Mouse (Mus musculus) bone marrow, adult 2 months (tissue): ENCODE data around the gene B830017H08Rik. TPM values are rescaled to one million over a fixed set of nuclear protein-coding genes. Genes with fewer than 3 reads are reported as not detected.

ENCODE experiments used
- H3K27ac ChIP-seq: fragments of 200-500 bp; 2 replicates; pipeline ENCODE4 v1.5.1; 2012; ENCODE audit warnings: low read depth, mild to moderate bottlenecking, control low read depth, inconsistent platforms, low read length; ENCODE audit not compliant: control insufficient read depth, poor library complexity, insufficient read depth
- H3K4me1 ChIP-seq: fragments of 200-500 bp; 2 replicates; pipeline ENCODE4 v1.6.1; 2011; ENCODE audit warnings: low read length; ENCODE audit not compliant: control insufficient read depth, insufficient read depth
- H3K4me3 ChIP-seq: fragments of 200-500 bp; replicated peaks from 2 replicates; pipeline ENCODE3; 2011; ENCODE audit warnings: mild to moderate bottlenecking, low read depth, low read length, control low read depth; ENCODE audit not compliant: control insufficient read depth
- CTCF ChIP-seq: fragments of 200-500 bp; IDR thresholded peaks from 2 replicates; pipeline ENCODE4 v1.5.1; 2011; ENCODE audit warnings: low read length, control low read depth; ENCODE audit not compliant: control insufficient read depth, insufficient read depth
- POLR2A ChIP-seq: fragments of 200-500 bp; IDR thresholded peaks from 2 replicates; pipeline ENCODE4 v1.6.1; 2011; ENCODE audit warnings: low read depth, mild to moderate bottlenecking, control low read depth, low read length, borderline replicate concordance; ENCODE audit not compliant: control insufficient read depth
- WGBS: fragments of 180-500 bp; shearing (Covaris S2); methylation state at CpG from one replicate; pipeline ENCODE4 v1.1.7; 2018; 5-methylcytosine and 5-hydroxymethylcytosine counted together
- polyA plus RNA-seq: library from polyadenylated mRNA; stranded (reverse); fragments of >200 nt; gene quantifications from 2 replicates; pipeline ENCODE4 v1.2.4, GENCODE M21; 2011; ENCODE audit warnings: low replicate concordance; ENCODE audit not compliant: missing spikeins, insufficient read depth, insufficient read length

B830017H08Rik gene
- polyA plus RNA-seq, 1 experiment, result not detected

DNA sequence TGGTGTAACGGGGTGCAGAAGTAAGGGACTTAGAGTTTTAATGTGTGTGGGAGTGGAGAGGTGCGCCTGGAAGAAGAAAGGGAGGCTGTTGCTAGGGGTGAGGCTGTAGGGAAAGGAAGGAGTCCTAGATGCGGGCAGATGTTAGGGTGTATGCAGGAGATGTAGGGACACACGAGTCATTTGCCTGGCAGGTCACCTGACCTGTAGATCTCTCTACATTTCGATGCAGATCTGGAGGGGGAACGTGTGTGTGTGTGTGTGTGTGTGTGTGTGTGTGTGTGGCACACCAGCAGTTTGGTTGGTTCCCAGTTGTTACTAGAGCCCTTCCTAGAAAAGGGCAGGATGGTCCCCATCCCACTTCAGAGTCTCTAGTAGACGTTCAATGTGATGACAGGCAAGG is 27.9 kb upstream of the B830017H08Rik start:
- 12% methylated on average over 7 of the region's 7 CpGs for WGBS
- no peak overlapping the region for H3K27ac ChIP-seq
- TF ChIP-seq POLR2A (no peak), CTCF (no peak)
- H3K4me3 ChIP-seq, result no peak overlapping the region
- no peaks in the 10 kb centered on the region; the same call in 1 of the 2 replicates for H3K4me1 ChIP-seq

DNA sequence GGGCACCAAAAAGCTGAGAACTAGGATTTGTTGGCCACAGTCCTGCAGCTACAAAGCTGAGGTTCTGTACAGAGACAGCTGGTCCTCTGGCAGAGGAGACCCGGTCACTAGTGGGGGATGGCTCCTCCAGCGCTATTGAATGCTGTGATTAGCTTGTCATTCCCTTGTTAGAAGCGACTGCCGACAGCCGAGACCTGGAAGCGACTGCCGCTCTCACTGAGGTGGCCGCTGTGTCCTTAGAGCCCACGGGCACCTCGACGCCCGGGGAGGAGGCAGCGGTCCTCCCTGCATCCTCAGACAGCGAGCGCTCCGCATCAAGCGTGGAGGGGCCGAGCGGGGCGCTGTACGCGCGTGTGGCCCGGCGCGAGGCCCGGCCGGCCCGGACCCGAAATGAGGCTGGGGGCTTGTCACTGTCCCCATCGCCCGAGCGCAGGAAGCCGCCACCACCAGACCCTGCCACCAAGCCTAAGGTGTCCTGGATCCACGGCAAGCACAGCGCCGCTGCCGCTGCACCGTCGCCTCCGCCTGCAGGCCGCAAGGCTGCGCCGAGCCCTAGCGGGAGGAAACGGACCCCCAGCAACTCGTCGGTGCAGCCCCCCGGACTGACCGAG is 26.2 kb upstream of the B830017H08Rik start:
- Histone ChIP-seq H3K27ac (peak overlapping the region; percentile 17; the same call in 1 of the 2 replicates), H3K4me1 (no peaks in the 10 kb centered on the region; the same call in 1 of the 2 replicates), H3K4me3 (no peak overlapping the region)
- WGBS, result 5% methylated on average over 50 of the region's 50 CpGs
- no peak for TF ChIP-seq POLR2A
- TF ChIP-seq CTCF, result no peak

DNA sequence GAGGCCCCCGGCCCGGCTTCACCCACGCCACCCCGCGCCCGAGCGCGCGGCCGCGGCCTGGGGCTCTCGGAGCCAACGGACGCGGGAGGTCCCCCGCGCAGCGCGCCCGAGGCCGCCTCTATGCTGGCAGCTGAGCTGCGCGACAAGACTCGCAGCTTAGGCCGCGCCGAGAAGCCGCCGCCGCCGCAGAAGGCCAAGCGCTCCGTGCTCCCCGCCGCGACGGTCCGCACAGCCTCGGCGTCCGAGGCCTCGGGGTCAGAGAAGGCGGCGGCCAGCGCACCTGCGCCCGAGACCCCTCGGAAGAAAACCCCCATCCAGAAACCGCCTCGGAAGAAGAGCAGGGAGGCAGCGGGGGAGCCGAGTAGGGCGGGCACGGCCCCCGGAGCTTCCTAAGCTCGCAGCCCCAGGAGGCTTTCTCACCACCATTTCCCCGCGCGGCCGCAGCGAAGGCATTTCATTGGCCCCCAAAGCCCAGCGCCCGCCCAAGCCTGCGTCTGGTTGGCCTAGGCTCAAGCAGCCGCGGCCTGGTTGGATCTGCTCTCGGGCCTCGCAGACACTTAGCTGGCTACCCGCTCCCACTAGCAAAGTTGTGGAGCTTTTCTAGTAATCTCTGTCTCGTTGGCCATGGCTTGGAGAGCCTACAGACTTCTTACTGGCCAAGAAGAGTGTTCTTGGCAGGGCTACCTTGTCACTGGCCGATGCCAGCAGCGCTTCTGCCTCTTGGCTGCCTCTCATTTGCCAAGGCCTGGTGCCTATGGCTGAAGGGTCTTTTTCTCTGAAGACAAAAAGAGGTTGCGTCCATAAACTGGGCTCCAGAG is 25.5 kb upstream of the B830017H08Rik start:
- peak overlapping the region; percentile 17; the same call in 1 of the 2 replicates for H3K27ac ChIP-seq
- no peaks in the 10 kb centered on the region; the same call in 1 of the 2 replicates for H3K4me1 ChIP-seq
- peak overlapping the region; percentile 35 for H3K4me3 ChIP-seq
- no peak for TF ChIP-seq POLR2A
- no peak for TF ChIP-seq CTCF
- WGBS, result 4% methylated on average over 73 of the region's 73 CpGs

DNA sequence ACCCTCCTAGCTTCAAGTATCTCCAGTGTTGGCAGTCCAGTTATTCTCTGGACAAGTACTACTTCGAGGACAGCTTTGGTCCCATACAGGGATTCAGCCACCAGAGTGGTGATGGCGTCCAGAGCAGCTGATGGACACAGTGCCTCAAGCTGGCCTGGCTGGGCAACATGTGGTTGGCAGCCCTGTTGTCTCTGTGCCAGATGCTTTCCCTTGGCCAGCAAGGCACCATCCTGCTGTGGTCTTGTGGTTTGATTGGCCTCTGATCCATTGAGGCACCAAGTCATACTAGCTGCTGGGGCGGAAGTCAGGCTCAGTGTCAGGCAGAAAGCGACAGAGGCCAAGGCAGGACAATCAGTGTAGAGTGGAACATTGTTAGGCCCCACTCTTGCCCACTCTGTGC is 23.8 kb upstream of the B830017H08Rik start:
- Histone ChIP-seq H3K27ac (no peak overlapping the region), H3K4me3 (no peak overlapping the region), H3K4me1 (no peaks in the 10 kb centered on the region; the same call in 1 of the 2 replicates)
- 62% methylated on average over 4 of the region's 4 CpGs for WGBS
- TF ChIP-seq CTCF (no peak), POLR2A (no peak)

DNA sequence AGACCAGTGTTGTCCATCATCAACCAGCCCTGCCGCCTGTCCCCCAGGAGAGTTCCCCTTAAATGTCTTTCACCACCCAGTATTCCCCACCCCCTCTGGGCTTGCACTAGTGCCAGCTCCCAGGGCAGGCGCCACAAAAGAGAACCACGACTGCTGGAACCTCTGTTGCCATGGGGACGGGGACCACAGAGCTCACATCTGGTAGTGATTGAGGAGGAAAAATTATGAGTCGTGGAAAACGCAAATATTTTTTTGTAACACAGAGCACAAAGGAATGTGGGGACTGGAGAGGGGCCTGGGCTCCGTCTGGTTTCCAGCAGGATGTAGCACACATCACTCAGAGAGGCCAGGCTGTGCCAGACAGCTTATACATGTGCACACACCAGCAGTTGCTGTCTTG is 23.2 kb upstream of the B830017H08Rik start:
- TF ChIP-seq POLR2A (no peak), CTCF (no peak)
- no peak overlapping the region for H3K27ac ChIP-seq
- H3K4me1 ChIP-seq, result no peaks in the 10 kb centered on the region; the same call in 1 of the 2 replicates
- WGBS, result 14% methylated on average over 7 of the region's 7 CpGs
- H3K4me3 ChIP-seq, result no peak overlapping the region

DNA sequence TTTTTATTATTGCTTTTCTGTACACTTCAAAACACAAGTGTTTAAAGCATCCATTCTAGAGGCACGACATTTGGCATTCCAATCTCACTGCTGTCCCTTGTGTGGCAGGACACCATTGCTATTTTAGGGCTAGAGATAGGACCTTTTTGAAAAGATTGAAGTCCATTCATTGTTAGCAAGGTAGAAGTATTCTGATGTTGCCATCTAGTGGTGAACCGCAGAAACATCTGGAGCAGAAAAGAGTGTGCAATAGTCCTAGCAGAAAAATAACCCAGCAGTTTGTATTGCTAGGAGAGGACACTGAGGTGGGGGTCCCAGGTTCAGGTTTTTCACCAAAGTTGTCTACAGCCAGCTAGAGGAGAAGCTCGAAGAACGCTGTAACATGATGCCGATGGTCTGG is 20.8 kb upstream of the B830017H08Rik start:
- Histone ChIP-seq H3K27ac (no peak overlapping the region), H3K4me3 (no peak overlapping the region), H3K4me1 (no peaks in the 10 kb centered on the region)
- TF ChIP-seq CTCF (no peak), POLR2A (no peak)
- WGBS, result 3% methylated on average over 5 of the region's 5 CpGs

DNA sequence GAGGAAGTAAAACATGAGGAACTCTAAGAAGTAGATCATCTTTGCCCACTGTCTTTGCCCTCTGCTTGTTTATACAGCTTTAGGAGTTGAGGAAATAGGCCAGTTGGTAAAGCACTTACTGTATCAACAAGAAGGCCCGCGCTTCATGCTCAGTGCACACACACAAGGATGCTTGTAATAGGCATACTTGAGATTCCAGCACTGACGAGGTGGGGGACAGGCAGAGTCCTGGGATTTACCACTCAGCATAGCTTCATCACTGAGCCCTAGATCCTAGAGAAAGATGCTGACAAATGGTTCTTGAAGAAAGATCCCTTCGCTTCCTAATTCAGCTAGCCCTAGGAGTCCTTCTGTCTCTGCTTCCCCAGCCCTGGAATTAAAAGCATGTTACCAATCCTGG is 19.7 kb upstream of the B830017H08Rik start:
- Histone ChIP-seq H3K4me1 (no peaks in the 10 kb centered on the region), H3K27ac (no peak overlapping the region), H3K4me3 (no peak overlapping the region)
- TF ChIP-seq CTCF (no peak), POLR2A (no peak)
- 68% methylated on average over 4 of the region's 4 CpGs for WGBS

DNA sequence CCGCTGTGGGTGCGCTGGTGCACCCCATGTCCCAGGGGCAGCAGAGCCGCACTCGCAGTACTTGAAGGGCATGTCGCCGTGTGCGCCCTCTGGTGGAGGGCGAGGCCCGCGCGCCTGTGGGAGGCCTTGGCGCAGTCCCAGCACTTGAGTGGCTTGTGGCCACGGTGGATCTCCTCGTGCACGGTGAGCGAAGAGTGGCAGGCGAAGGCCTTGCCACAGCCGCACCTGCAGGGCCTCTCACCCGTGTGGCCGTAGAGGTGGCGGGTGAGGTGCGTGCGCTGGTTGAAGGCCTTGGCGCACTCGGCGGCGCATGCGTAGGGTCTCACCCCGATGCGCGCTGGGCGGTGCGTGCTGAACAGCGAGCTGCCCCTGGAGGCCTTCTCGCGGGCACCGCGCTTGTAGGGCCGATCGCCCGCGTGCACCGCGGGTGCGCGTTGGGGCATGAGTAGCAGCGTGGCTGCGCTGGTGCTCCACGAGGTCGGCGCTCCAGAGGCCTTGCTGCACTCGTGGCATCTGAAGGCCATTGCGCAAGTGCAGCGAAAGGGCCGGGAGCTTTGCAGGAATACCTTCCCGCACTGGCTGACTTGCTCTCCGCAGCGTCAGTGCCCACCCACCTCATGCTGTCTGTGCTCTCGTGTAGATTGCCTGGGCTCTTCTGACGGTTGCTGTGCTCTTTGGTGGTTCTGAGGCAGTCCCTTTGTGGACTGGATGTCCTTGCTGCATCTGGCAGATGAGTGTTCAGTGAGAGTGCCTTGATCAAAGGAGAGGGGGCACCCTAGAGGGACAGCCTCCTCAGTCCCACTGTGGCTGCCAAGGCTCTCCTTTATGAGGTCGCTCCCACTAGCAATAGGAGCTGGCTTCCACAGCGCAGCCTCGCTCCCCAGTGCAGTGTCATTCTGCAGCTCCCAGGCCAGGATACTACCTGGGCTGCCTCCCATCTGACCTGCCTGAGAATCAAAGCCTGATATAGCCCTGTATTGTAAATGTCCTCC is 17.2 kb upstream of the B830017H08Rik start:
- Histone ChIP-seq H3K4me3 (peak overlapping the region; percentile 17), H3K27ac (no peak overlapping the region), H3K4me1 (no peaks in the 10 kb centered on the region)
- no peak for TF ChIP-seq POLR2A
- peak; percentile 91 for TF ChIP-seq CTCF
- 5% methylated on average over 63 of the region's 63 CpGs for WGBS
